Mouse (Mus musculus): ENCODE measurements around the gene Atf6b.

The Atf6b gene

GRCm38 (mm10) chr17:34627093-34627942 lies 19.6 kb upstream of the Atf6b start:
- DNase-seq (ENCODE audit: low spot score in 2 of 2) = peak; percentile 74 to 80

GRCm38 (mm10) chr17:34627943-34628643 lies 18.9 kb upstream of the Atf6b start, which contains the start of gene Ppt2:
Gene Ppt2, minus strand, starts transcription at chr17:34628510.
- DNase-seq (ENCODE audit: low spot score in 2 of 2) = no peak

- no peak for DNase-seq (ENCODE audit: low spot score in 2 of 2)
These were observed 18.3 kb upstream of the Atf6b start for GRCm38 (mm10) chr17:34628644-34628967.

- no peak for DNase-seq (ENCODE audit: low spot score in 2 of 2)
These were observed 17.7 kb upstream of the Atf6b start, which contains the start of gene Prrt1 for GRCm38 (mm10) chr17:34629221-34629751. Gene Prrt1, plus strand, starts transcription at chr17:34629533.

GRCm38 (mm10) chr17:34629796-34630603 lies 16.9 kb upstream of the Atf6b start:
- no peak for DNase-seq (ENCODE audit: low spot score in 2 of 2)

- DNase-seq (ENCODE audit: low spot score in 2 of 2) = no peak
These were observed 16.1 kb upstream of the Atf6b start for GRCm38 (mm10) chr17:34630761-34631301.

- no peak for DNase-seq (ENCODE audit: low spot score in 2 of 2)
These were observed 15.3 kb upstream of the Atf6b start for GRCm38 (mm10) chr17:34631647-34632046.

- DNase-seq (ENCODE audit: low spot score in 2 of 2) = peak; percentile 79 to 82
These were observed 14.7 kb upstream of the Atf6b start for GRCm38 (mm10) chr17:34632261-34632691.

GRCm38 (mm10) chr17:34635671-34636070 lies 11.3 kb upstream of the Atf6b start:
- DNase-seq (ENCODE audit: low spot score in 2 of 2) = no peak

- no peak for DNase-seq (ENCODE audit: low spot score in 2 of 2)
These were observed 9.5 kb upstream of the Atf6b start for GRCm38 (mm10) chr17:34637459-34637858.

GRCm38 (mm10) chr17:34639461-34640255 lies 7.3 kb upstream of the Atf6b start:
- no peak for DNase-seq (ENCODE audit: low spot score in 2 of 2)

GRCm38 (mm10) chr17:34640778-34641601 lies 6.0 kb upstream of the Atf6b start:
- no peak for DNase-seq (ENCODE audit: low spot score in 2 of 2)

GRCm38 (mm10) chr17:34641945-34642344 lies 5.0 kb upstream of the Atf6b start:
- no peak for DNase-seq (ENCODE audit: low spot score in 2 of 2)

- DNase-seq (ENCODE audit: low spot score in 2 of 2) = no peak
These were observed 3.6 kb upstream of the Atf6b start for GRCm38 (mm10) chr17:34643379-34643778.

GRCm38 (mm10) chr17:34643944-34644343 lies 3.0 kb upstream of the Atf6b start:
- no peak for DNase-seq (ENCODE audit: low spot score in 2 of 2)

- DNase-seq (ENCODE audit: low spot score in 2 of 2) = peak; percentile 92 to 93
These were observed 2.3 kb upstream of the Atf6b start, which contains the start of gene Fkbpl for GRCm38 (mm10) chr17:34644608-34645007. Gene Fkbpl, plus strand, starts transcription at chr17:34644764.

- DNase-seq (ENCODE audit: low spot score in 2 of 2) = no peak
These were observed 1.6 kb upstream of the Atf6b start for GRCm38 (mm10) chr17:34645256-34645829.

GRCm38 (mm10) chr17:34645831-34646511 lies 975 bp upstream of the Atf6b start:
- no peak for DNase-seq (ENCODE audit: low spot score in 2 of 2)
